Mouse (Mus musculus) liver, embryonic 11.5 days (tissue): Measurements from ENCODE around the gene Gm10643. TPM values are rescaled to one million over a fixed set of nuclear protein-coding genes. Genes with fewer than 3 reads are reported as not detected.

ENCODE experiments used
- ATAC-seq: fragments of 200-750 bp; cut with Nextera tagmentation; replicated peaks from 2 replicates; pipeline ENCODE4 v1.8.0; 2017; ENCODE audit warnings: moderate number of reproducible peaks, mild to moderate bottlenecking, moderate TSS enrichment, moderate library complexity; ENCODE audit not compliant: low FRiP score
- DNase-seq: peaks from one replicate; pipeline ENCODE4 v3.0.0-alpha.2; 2017; ENCODE audit warnings: low spot score
- H3K27ac ChIP-seq: fragments of 300-500 bp; sonication (generic); 2 replicates; pipeline ENCODE4 v1.5.1; 2014; ENCODE audit warnings: mild to moderate bottlenecking, low read depth, low read length, control low read depth
- H3K27me3 ChIP-seq: fragments of 300-500 bp; sonication (generic); replicated peaks from 2 replicates; pipeline ENCODE4 v1.6.1; 2014; ENCODE audit warnings: low read length, mixed read lengths; ENCODE audit not compliant: control insufficient read depth, insufficient read depth
- H3K36me3 ChIP-seq: fragments of 300-500 bp; sonication (generic); 2 replicates; pipeline ENCODE4 v1.6.1; 2014; ENCODE audit warnings: mild to moderate bottlenecking, low read length, moderate library complexity, mixed read lengths; ENCODE audit not compliant: control insufficient read depth, insufficient read depth
- H3K4me1 ChIP-seq: fragments of 300-500 bp; sonication (generic); replicated peaks from 2 replicates; pipeline ENCODE4 v1.6.1; 2014; ENCODE audit warnings: low read length, mixed read lengths; ENCODE audit not compliant: control insufficient read depth, insufficient read depth
- H3K4me2 ChIP-seq: fragments of 300-500 bp; sonication (generic); 2 replicates; pipeline ENCODE4 v1.6.1; 2014; ENCODE audit warnings: mild to moderate bottlenecking, control low read depth, moderate library complexity
- H3K4me3 ChIP-seq: fragments of 300-500 bp; sonication (generic); 2 replicates; pipeline ENCODE4 v1.5.1; 2014; ENCODE audit warnings: low read depth, low read length, control low read depth
- H3K9ac ChIP-seq: fragments of 300-500 bp; sonication (generic); 2 replicates; pipeline ENCODE4 v1.6.1; 2014; ENCODE audit warnings: low read depth, low read length, control low read depth
- H3K9me3 ChIP-seq: fragments of 300-500 bp; sonication (generic); 2 replicates; pipeline ENCODE4 v1.6.1; 2016; ENCODE audit warnings: low read length, inconsistent platforms, mixed read lengths; ENCODE audit not compliant: control insufficient read depth
- WGBS: fragments of 180-500 bp; shearing (Covaris S2); extraction: QIAGEN DNeasy Blood & Tissue Kit; methylation state at CpG from one replicate; pipeline ENCODE4 v1.1.7; 2014; 5-methylcytosine and 5-hydroxymethylcytosine counted together
- polyA plus RNA-seq: library from polyadenylated mRNA; unstranded; fragments of >200 nt; fragmentation: Nextera tagmentation; extraction: Ambion mirVana; gene quantifications from 2 replicates; pipeline ENCODE4 v1.2.1, GENCODE M21; 2014

Gm10643 gene
- polyA plus RNA-seq, 1 experiment from 2014 or later = 0.86 TPM

- Histone ChIP-seq H3K4me3 (no peak overlapping the region), H3K4me2 (no peak overlapping the region), H3K4me1 (peaks cover 4% of the 10 kb centered on the region; the same call in 1 of the 2 replicates), H3K9me3 (no peaks in the 10 kb centered on the region), H3K36me3 (no peaks in the 10 kb centered on the region), H3K9ac (no peak overlapping the region), H3K27me3 (no peaks in the 10 kb centered on the region), H3K27ac (no peak overlapping the region)
- WGBS = 92% methylated on average over 1 of the region's 1 CpGs
- ATAC-seq (no peak), DNase-seq (no peak)
Measured at GRCm38 (mm10) chr8:84057827-84058226, 7.1 kb downstream of the Gm10643 start.

GRCm38 (mm10) chr8:84053229-84053628 lies 11.7 kb downstream of the Gm10643 start:
- 85% methylated on average over 5 of the region's 5 CpGs for WGBS
- no peak overlapping the region for H3K4me3 ChIP-seq
- no peak for DNase-seq
- no peak for ATAC-seq
- H3K4me2 ChIP-seq = no peak overlapping the region
- no peaks in the 10 kb centered on the region for H3K9me3 ChIP-seq
- H3K4me1 ChIP-seq = no peaks in the 10 kb centered on the region
- H3K27me3 ChIP-seq = peaks cover 3% of the 10 kb centered on the region; the same call in 1 of the 2 replicates
- no peak overlapping the region for H3K9ac ChIP-seq
- H3K27ac ChIP-seq = no peak overlapping the region
- no peaks in the 10 kb centered on the region for H3K36me3 ChIP-seq

GRCm38 (mm10) chr8:84052746-84053145 lies 12.2 kb downstream of the Gm10643 start:
- 75% methylated on average over 3 of the region's 3 CpGs for WGBS
- Histone ChIP-seq H3K4me1 (no peaks in the 10 kb centered on the region), H3K9ac (no peak overlapping the region), H3K27me3 (peaks cover 3% of the 10 kb centered on the region; the same call in 1 of the 2 replicates), H3K4me3 (no peak overlapping the region), H3K4me2 (no peak overlapping the region), H3K36me3 (no peaks in the 10 kb centered on the region), H3K27ac (no peak overlapping the region), H3K9me3 (no peaks in the 10 kb centered on the region)
- no peak for ATAC-seq
- no peak for DNase-seq

- peaks cover 30% of the 10 kb centered on the region for H3K27me3 ChIP-seq
- 71% methylated on average over 5 of the region's 5 CpGs for WGBS
Measured at GRCm38 (mm10) chr8:84048171-84048570, 16.8 kb downstream of the Gm10643 start.

GRCm38 (mm10) chr8:84046505-84046904 lies 18.4 kb downstream of the Gm10643 start:
- Histone ChIP-seq H3K9ac (no peak overlapping the region), H3K36me3 (no peaks in the 10 kb centered on the region), H3K9me3 (no peaks in the 10 kb centered on the region), H3K27ac (no peak overlapping the region), H3K4me2 (no peak overlapping the region), H3K27me3 (peaks cover 45% of the 10 kb centered on the region), H3K4me1 (no peaks in the 10 kb centered on the region; the same call in 1 of the 2 replicates), H3K4me3 (no peak overlapping the region)
- 66% methylated on average over 3 of the region's 3 CpGs for WGBS
- DNase-seq (no peak), ATAC-seq (no peak)

More at GRCm38 (mm10) chr8:84048171-84048570, 16.8 kb downstream of the Gm10643 start:
- H3K9ac ChIP-seq = no peak overlapping the region
- H3K4me3 ChIP-seq = no peak overlapping the region
- ATAC-seq (no peak), DNase-seq (no peak)
- H3K27ac ChIP-seq = no peak overlapping the region
- H3K9me3 ChIP-seq = no peaks in the 10 kb centered on the region
- H3K36me3 ChIP-seq = no peaks in the 10 kb centered on the region
- H3K4me1 ChIP-seq = no peaks in the 10 kb centered on the region; the same call in 1 of the 2 replicates
- no peak overlapping the region for H3K4me2 ChIP-seq

GRCm38 (mm10) chr8:84044900-84045299 lies 20.0 kb downstream of the Gm10643 start, which contains the start of gene Rln3:
Gene Rln3 (minus strand): TSS chr8:84045000.
- peak within 1 kb of the TSS; percentile 11 for H3K4me2 ChIP-seq
- no peaks in the 10 kb centered on the region for H3K9me3 ChIP-seq
- H3K27ac ChIP-seq = no peak within 1 kb of the TSS
- no peak within 1 kb of the TSS for H3K4me3 ChIP-seq
- peaks cover 53% of the 10 kb centered on the region for H3K27me3 ChIP-seq
- WGBS = 6% methylated on average over 9 of the region's 9 CpGs
- H3K4me1 ChIP-seq = no peaks in the 10 kb centered on the region; the same call in 1 of the 2 replicates
- DNase-seq (no peak), ATAC-seq (no peak)
- H3K9ac ChIP-seq = no peak within 1 kb of the TSS
- no peaks in the 10 kb centered on the region for H3K36me3 ChIP-seq

- DNase-seq (no peak), ATAC-seq (no peak)
- H3K4me2 ChIP-seq = no peak overlapping the region
- H3K9ac ChIP-seq = no peak overlapping the region
- WGBS = 7% methylated on average over 7 of the region's 7 CpGs
- H3K9me3 ChIP-seq = no peaks in the 10 kb centered on the region
- H3K4me1 ChIP-seq = no peaks in the 10 kb centered on the region; the same call in 1 of the 2 replicates
- H3K4me3 ChIP-seq = no peak overlapping the region
- H3K36me3 ChIP-seq = no peaks in the 10 kb centered on the region
- H3K27ac ChIP-seq = no peak overlapping the region
- H3K27me3 ChIP-seq = peaks cover 53% of the 10 kb centered on the region
Measured at GRCm38 (mm10) chr8:84044103-84044502, 20.8 kb downstream of the Gm10643 start.

- Histone ChIP-seq H3K9ac (no peak overlapping the region), H3K27ac (no peak overlapping the region), H3K36me3 (no peaks in the 10 kb centered on the region), H3K27me3 (peaks cover 51% of the 10 kb centered on the region), H3K9me3 (no peaks in the 10 kb centered on the region), H3K4me1 (no peaks in the 10 kb centered on the region; the same call in 1 of the 2 replicates), H3K4me3 (peak overlapping the region; percentile 47), H3K4me2 (peak overlapping the region; percentile 69)
- DNase-seq (no peak), ATAC-seq (no peak)
- 35% methylated on average over 12 of the region's 12 CpGs for WGBS
Measured at GRCm38 (mm10) chr8:84042948-84043342, 22.0 kb downstream of the Gm10643 start.
